Mouse (Mus musculus) bone marrow, adult 2 months (tissue): Measurements from ENCODE around the gene Specc1l. TPM values are rescaled to one million over a fixed set of nuclear protein-coding genes. Genes with fewer than 3 reads are reported as not detected.

Experiments used
- H3K27ac ChIP-seq: fragments of 200-500 bp; 2 replicates; pipeline ENCODE4 v1.5.1; 2012; ENCODE audit warnings: low read depth, mild to moderate bottlenecking, control low read depth, inconsistent platforms, low read length; ENCODE audit not compliant: control insufficient read depth, poor library complexity, insufficient read depth
- H3K4me1 ChIP-seq: fragments of 200-500 bp; 2 replicates; pipeline ENCODE4 v1.6.1; 2011; ENCODE audit warnings: low read length; ENCODE audit not compliant: control insufficient read depth, insufficient read depth
- H3K4me3 ChIP-seq: fragments of 200-500 bp; replicated peaks from 2 replicates; pipeline ENCODE3; 2011; ENCODE audit warnings: mild to moderate bottlenecking, low read depth, low read length, control low read depth; ENCODE audit not compliant: control insufficient read depth
- CTCF ChIP-seq: fragments of 200-500 bp; IDR thresholded peaks from 2 replicates; pipeline ENCODE4 v1.5.1; 2011; ENCODE audit warnings: low read length, control low read depth; ENCODE audit not compliant: control insufficient read depth, insufficient read depth
- POLR2A ChIP-seq: fragments of 200-500 bp; IDR thresholded peaks from 2 replicates; pipeline ENCODE4 v1.6.1; 2011; ENCODE audit warnings: low read depth, mild to moderate bottlenecking, control low read depth, low read length, borderline replicate concordance; ENCODE audit not compliant: control insufficient read depth
- WGBS: fragments of 180-500 bp; shearing (Covaris S2); methylation state at CpG from one replicate; pipeline ENCODE4 v1.1.7; 2018; 5-methylcytosine and 5-hydroxymethylcytosine counted together
- polyA plus RNA-seq: library from polyadenylated mRNA; stranded (reverse); fragments of >200 nt; gene quantifications from 2 replicates; pipeline ENCODE4 v1.2.4, GENCODE M21; 2011; ENCODE audit warnings: low replicate concordance; ENCODE audit not compliant: missing spikeins, insufficient read depth, insufficient read length

The Specc1l gene
- polyA plus RNA-seq, 1 experiment = 10.4 TPM

GRCm38 (mm10) chr10:75212981-75213380 is 1.1 kb downstream of the Specc1l start:
- Histone ChIP-seq H3K4me3 (no peak overlapping the region), H3K27ac (no peak overlapping the region), H3K4me1 (no peaks in the 10 kb centered on the region)
- WGBS = 57% methylated on average over 7 of the region's 7 CpGs
- no peak for TF ChIP-seq CTCF

DNA sequence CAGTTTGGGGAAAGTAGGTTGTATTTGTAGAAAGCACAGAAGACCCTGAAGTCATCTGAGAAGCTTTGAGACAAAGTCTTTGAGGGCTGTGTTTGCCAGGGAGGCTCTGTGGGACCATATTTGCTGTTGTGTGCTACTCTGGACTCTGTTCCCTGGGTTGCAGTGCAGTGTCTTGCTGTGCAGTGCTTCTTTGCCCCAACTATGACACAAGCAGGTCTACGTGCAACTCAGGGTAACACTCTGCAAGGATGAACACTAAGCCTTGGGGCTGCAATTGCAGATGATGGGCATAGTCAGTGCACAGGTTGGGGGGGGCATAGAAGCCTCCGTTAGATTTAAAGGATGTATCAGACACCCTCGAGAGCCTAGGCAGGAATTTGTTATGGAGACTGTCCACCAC is 8.8 kb downstream of the Specc1l start:
- Histone ChIP-seq H3K4me1 (peaks cover 3% of the 10 kb centered on the region), H3K4me3 (no peak overlapping the region), H3K27ac (no peak overlapping the region)
- WGBS = 86% methylated on average over 3 of the region's 3 CpGs
- TF ChIP-seq CTCF (no peak), POLR2A (no peak)

DNA sequence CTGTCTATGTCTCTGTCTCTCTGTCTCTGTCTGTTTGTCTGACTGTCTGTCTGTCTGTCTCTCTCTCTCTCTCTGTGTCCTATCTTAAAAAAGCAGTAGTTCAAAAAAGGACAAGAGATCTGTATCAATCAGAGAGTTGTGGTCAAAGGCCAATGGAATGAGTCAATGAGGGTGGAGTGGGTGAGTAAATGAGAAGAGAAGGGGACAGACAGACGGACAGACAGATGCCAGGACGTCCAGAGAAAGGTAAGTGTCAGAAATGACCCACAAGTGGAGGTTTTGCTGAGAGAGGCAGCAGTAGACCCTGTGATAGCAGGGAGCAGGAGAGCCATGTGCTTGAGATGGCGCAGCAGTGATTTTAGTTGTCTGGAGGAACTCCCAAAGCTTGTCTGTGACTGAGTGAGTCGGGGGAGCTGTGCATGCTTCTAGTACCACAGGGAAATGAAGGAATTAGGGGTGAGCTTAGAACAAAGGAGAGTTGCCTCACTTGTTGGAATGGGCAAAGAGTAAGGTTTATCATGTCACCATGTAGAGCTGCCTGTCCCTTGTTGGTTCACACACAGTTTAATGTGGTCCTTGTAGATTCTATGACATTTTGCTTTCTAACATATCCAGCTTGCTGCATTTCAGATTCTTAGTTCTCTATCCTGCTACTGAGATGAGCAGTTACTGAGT is 10.2 kb downstream of the Specc1l start:
- Histone ChIP-seq H3K4me1 (peaks cover 3% of the 10 kb centered on the region), H3K27ac (no peak overlapping the region), H3K4me3 (no peak overlapping the region)
- TF ChIP-seq POLR2A (no peak), CTCF (no peak)
- 50% methylated on average over 4 of the region's 4 CpGs for WGBS

DNA sequence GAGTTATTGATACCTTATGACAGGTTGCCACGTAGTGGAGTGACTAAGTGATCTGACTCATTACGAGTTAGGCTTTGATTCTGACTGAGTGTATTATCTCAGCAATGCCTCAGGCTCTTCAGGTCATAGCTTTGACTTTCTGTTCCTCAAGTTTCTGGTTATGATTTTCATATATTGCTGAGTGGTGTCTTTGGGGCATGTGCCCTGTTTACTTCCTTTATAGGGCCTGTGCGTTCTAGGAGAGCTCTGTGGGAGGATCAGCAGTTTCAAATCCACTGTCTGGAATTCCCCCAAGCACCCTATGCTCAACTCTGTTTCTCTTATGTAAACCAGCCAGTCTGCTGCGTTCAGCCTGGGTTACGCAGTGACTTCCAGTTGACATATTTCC is 10.7 kb downstream of the Specc1l start:
- TF ChIP-seq POLR2A (no peak), CTCF (no peak)
- peaks cover 3% of the 10 kb centered on the region for H3K4me1 ChIP-seq
- peak overlapping the region; percentile 27; the same call in 1 of the 2 replicates for H3K27ac ChIP-seq
- no peak overlapping the region for H3K4me3 ChIP-seq
- WGBS = 53% methylated on average over 5 of the region's 5 CpGs

DNA sequence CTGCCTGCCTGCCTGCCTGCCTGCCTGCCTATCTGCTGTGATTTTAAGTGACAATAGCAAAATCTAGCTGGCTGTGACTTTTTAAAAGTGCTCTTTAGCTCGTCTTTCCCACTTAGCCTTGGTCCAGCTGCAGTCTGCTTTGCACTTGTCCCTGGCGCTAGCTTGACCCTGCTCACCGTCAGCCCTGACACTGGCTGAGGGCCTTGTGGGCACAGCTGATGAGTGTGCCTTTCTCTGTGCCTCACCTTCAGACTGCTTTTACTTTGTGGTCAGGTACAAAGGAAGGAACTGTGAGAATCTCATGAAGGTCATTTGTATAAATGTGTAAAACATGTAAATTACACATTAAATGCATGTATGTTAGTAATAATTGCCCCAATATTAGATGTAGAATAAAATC is 12.3 kb downstream of the Specc1l start:
- Histone ChIP-seq H3K4me1 (peaks cover 3% of the 10 kb centered on the region), H3K4me3 (no peak overlapping the region), H3K27ac (no peak overlapping the region)
- 62% methylated on average over 3 of the region's 3 CpGs for WGBS
- TF ChIP-seq CTCF (no peak), POLR2A (no peak)

DNA sequence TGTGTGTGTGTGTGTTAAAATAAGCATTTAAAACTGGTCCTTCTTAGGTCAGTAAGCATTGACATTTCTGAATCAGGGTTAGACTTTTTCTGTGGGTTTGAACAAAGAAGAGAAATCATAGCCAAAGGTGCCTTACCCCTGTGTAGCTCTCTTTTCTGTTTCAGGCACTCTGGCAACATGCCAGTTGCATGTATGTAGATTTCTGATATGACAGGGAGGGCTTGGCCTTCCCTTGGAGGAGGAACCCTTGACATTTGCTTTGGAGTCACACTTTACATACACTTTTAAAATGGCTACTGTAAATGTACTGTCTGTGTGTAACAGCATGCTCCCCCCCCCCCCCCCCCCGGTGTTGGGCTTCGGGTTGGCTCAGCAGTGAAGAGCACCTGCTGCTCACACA is 12.8 kb downstream of the Specc1l start:
- TF ChIP-seq POLR2A (no peak), CTCF (no peak)
- H3K4me3 ChIP-seq = no peak overlapping the region
- WGBS = no CpG with 5 or more reads among the region's 2 CpGs
- H3K4me1 ChIP-seq = peaks cover 3% of the 10 kb centered on the region
- H3K27ac ChIP-seq = no peak overlapping the region

- no peak for TF ChIP-seq CTCF
- no peak for TF ChIP-seq POLR2A
- 71% methylated on average over 3 of the region's 3 CpGs for WGBS
- Histone ChIP-seq H3K27ac (no peak overlapping the region), H3K4me3 (no peak overlapping the region), H3K4me1 (no peaks in the 10 kb centered on the region; the same call in 1 of the 2 replicates)
Measured at GRCm38 (mm10) chr10:75227381-75227780, 15.5 kb downstream of the Specc1l start.

GRCm38 (mm10) chr10:75230572-75230971 is 18.7 kb downstream of the Specc1l start:
- TF ChIP-seq POLR2A (no peak), CTCF (no peak)
- 71% methylated on average over 4 of the region's 4 CpGs for WGBS
- Histone ChIP-seq H3K4me1 (no peaks in the 10 kb centered on the region), H3K27ac (no peak overlapping the region), H3K4me3 (no peak overlapping the region)

- TF ChIP-seq CTCF = no peak
- 93% methylated on average over 1 of the region's 1 CpGs for WGBS
- Histone ChIP-seq H3K4me1 (no peaks in the 10 kb centered on the region), H3K27ac (no peak overlapping the region), H3K4me3 (no peak overlapping the region)
Measured at GRCm38 (mm10) chr10:75231876-75232275, 20.0 kb downstream of the Specc1l start.
